Mouse (Mus musculus): ENCODE measurements around the gene Gm21915. TPM values are rescaled to one million over a fixed set of nuclear protein-coding genes. Genes with fewer than 3 reads are reported as not detected.
A peak's percentile ranks its signal among the peaks of the same experiment; 100 is the strongest.

The Gm21915 gene
- polyA plus RNA-seq, 1 experiment from 2014 or later: not detected

DNA sequence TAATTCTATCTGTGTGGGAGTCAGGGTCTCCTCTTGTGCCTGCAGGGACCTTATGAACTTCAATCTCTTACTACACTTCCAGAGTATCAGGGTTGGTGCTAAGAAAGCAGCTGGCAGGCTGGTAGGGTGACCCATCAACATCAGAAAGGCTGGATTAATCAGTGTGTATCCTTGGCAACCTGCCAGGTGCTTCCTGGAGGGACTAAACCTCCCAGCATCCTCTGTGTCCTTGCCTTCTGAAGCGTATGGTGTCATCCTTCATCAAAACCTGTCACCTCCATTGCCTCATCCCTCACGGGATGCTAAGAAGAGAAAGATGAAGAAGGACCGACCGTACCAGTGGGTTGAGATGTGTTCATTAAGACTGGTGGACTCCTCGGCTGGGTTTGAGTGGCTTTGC lies 23.4 kb downstream of the Gm21915 start:
- 59% methylated on average over 5 of the region's 5 CpGs for WGBS
- Histone ChIP-seq H3K4me2 (ENCODE audit: low read depth, low read length) (no peak overlapping the region), H3K27me3 (ENCODE audit: control insufficient read depth, insufficient read depth, low read length) (no peaks in the 10 kb centered on the region), H3K4me1 (ENCODE audit: control insufficient read depth, insufficient read depth, low read length) (peaks cover 8% of the 10 kb centered on the region), H3K9me3 (replicated peaks; ENCODE audit: control insufficient read depth, low read length) (no peaks in the 10 kb centered on the region), H3K9ac (replicated peaks; ENCODE audit: low read length) (no peak overlapping the region), H3K4me3 (ENCODE audit: low read depth, low read length) (no peak overlapping the region), H3K36me3 (replicated peaks; ENCODE audit: control insufficient read depth, insufficient read depth, low read depth, low read length) (no peaks in the 10 kb centered on the region; the same call in 1 of the 2 replicates), H3K27ac (replicated peaks; ENCODE audit: low read depth, low read length) (peak overlapping the region; percentile 16; the same call in 1 of the 2 replicates)
- peak; percentile 8; the same call in 1 of the 2 replicates for ATAC-seq (replicated peaks; ENCODE audit: insufficient number of reproducible peaks, low FRiP score, low TSS enrichment, low read depth)
- no peak for DNase-seq (ENCODE audit: low spot score)

DNA sequence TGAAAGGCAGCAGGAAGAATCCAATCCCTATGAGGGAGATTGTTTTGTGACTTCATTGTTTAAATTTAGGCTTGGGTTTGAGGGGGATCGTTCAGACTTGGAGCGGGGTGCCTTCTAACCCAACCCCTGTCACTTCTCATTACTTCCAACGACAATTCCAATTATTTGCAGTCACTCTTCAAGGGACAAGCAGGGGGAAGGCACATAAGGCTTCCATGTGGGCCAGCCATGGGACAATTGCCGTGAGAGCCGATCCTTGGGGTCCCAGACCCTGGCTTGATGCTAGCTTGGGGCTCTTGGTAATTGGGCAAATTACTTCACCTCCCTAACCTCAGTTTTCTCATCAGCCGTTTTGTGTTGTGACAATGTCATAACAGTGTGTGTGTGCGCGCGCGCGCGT lies 23.9 kb downstream of the Gm21915 start:
- 42% methylated on average over 12 of the region's 12 CpGs for WGBS
- Histone ChIP-seq H3K9ac (replicated peaks; ENCODE audit: low read length) (no peak overlapping the region), H3K27me3 (ENCODE audit: control insufficient read depth, insufficient read depth, low read length) (no peaks in the 10 kb centered on the region), H3K4me2 (ENCODE audit: low read depth, low read length) (no peak overlapping the region), H3K9me3 (replicated peaks; ENCODE audit: control insufficient read depth, low read length) (no peaks in the 10 kb centered on the region), H3K27ac (replicated peaks; ENCODE audit: low read depth, low read length) (peak overlapping the region; percentile 16; the same call in 1 of the 2 replicates), H3K36me3 (replicated peaks; ENCODE audit: control insufficient read depth, insufficient read depth, low read depth, low read length) (no peaks in the 10 kb centered on the region; the same call in 1 of the 2 replicates), H3K4me1 (ENCODE audit: control insufficient read depth, insufficient read depth, low read length) (peaks cover 8% of the 10 kb centered on the region), H3K4me3 (ENCODE audit: low read depth, low read length) (no peak overlapping the region)
- 0 out of 2 replicates have a peak, but pooled peaks have one; percentile 17 for ATAC-seq (replicated peaks; ENCODE audit: insufficient number of reproducible peaks, low FRiP score, low TSS enrichment, low read depth)
- DNase-seq (ENCODE audit: low spot score): peak; percentile 47

DNA sequence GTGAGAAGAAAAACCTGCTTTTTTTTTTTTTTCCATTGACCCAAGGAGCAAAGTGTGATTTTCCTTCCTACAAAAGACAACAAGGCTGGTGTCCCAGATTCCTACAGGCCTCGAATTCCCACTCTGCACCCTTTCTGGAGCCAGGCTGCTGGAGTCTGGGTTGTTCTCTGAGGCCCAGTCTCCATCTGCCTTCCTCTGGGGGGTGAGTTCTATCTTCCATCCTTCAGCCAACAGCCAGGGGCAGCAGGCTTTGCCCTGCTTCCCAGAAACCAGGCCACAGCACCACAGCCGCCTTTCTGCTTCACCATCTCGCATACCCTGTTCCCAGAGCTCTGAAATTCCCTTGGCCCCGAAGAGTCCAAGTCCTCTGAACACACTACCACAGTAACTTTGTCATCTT lies 25.7 kb downstream of the Gm21915 start:
- H3K9ac ChIP-seq (replicated peaks; ENCODE audit: low read length): no peak overlapping the region
- WGBS: 90% methylated on average over 4 of the region's 4 CpGs
- no peaks in the 10 kb centered on the region for H3K9me3 ChIP-seq (replicated peaks; ENCODE audit: control insufficient read depth, low read length)
- peaks cover 8% of the 10 kb centered on the region for H3K4me1 ChIP-seq (ENCODE audit: control insufficient read depth, insufficient read depth, low read length)
- no peaks in the 10 kb centered on the region for H3K27me3 ChIP-seq (ENCODE audit: control insufficient read depth, insufficient read depth, low read length)
- no peak overlapping the region for H3K4me3 ChIP-seq (ENCODE audit: low read depth, low read length)
- no peaks in the 10 kb centered on the region; the same call in 1 of the 2 replicates for H3K36me3 ChIP-seq (replicated peaks; ENCODE audit: control insufficient read depth, insufficient read depth, low read depth, low read length)
- H3K27ac ChIP-seq (replicated peaks; ENCODE audit: low read depth, low read length): no peak overlapping the region
- ATAC-seq (replicated peaks; ENCODE audit: insufficient number of reproducible peaks, low FRiP score, low TSS enrichment, low read depth) (no peak), DNase-seq (ENCODE audit: low spot score) (no peak)
- no peak overlapping the region for H3K4me2 ChIP-seq (ENCODE audit: low read depth, low read length)

DNA sequence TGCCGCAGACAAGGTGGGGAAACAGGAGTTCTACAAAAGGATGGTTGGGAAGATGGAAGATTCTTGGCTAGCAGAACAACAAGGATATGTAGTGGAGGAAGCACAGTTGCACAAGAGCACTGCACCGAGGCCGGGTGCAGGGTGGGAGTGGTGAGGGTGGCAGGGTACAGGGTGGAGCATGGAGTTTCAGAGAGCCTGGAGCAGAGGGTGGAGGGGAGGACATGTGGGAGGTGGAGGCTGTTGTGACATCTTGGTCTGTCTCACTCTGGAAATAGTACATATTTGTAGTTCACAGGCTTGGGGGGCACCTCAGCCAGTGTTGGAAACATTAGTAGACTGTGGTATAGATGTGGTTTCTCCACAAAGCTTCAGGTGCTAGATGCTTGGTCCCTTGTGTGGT lies 28.8 kb downstream of the Gm21915 start:
- Histone ChIP-seq H3K4me2 (ENCODE audit: low read depth, low read length) (no peak overlapping the region), H3K9ac (replicated peaks; ENCODE audit: low read length) (no peak overlapping the region), H3K36me3 (replicated peaks; ENCODE audit: control insufficient read depth, insufficient read depth, low read depth, low read length) (no peaks in the 10 kb centered on the region; the same call in 1 of the 2 replicates), H3K27ac (replicated peaks; ENCODE audit: low read depth, low read length) (no peak overlapping the region), H3K4me1 (ENCODE audit: control insufficient read depth, insufficient read depth, low read length) (peaks cover 2% of the 10 kb centered on the region; the same call in 1 of the 2 replicates), H3K27me3 (ENCODE audit: control insufficient read depth, insufficient read depth, low read length) (no peaks in the 10 kb centered on the region), H3K9me3 (replicated peaks; ENCODE audit: control insufficient read depth, low read length) (no peaks in the 10 kb centered on the region), H3K4me3 (ENCODE audit: low read depth, low read length) (no peak overlapping the region)
- no peak for ATAC-seq (replicated peaks; ENCODE audit: insufficient number of reproducible peaks, low FRiP score, low TSS enrichment, low read depth)
- no peak for DNase-seq (ENCODE audit: low spot score)
- 94% methylated on average over 3 of the region's 3 CpGs for WGBS

- H3K9ac ChIP-seq (replicated peaks; ENCODE audit: low read length): no peak overlapping the region
- H3K27ac ChIP-seq (replicated peaks; ENCODE audit: low read depth, low read length): no peak overlapping the region
- WGBS: 86% methylated on average over 5 of the region's 5 CpGs
- DNase-seq (ENCODE audit: low spot score) (no peak), ATAC-seq (replicated peaks; ENCODE audit: insufficient number of reproducible peaks, low FRiP score, low TSS enrichment, low read depth) (no peak)
- H3K27me3 ChIP-seq (ENCODE audit: control insufficient read depth, insufficient read depth, low read length): no peaks in the 10 kb centered on the region
- H3K9me3 ChIP-seq (replicated peaks; ENCODE audit: control insufficient read depth, low read length): no peaks in the 10 kb centered on the region
- H3K4me1 ChIP-seq (ENCODE audit: control insufficient read depth, insufficient read depth, low read length): no peaks in the 10 kb centered on the region
- H3K4me3 ChIP-seq (ENCODE audit: low read depth, low read length): no peak overlapping the region
- H3K36me3 ChIP-seq (replicated peaks; ENCODE audit: control insufficient read depth, insufficient read depth, low read depth, low read length): no peaks in the 10 kb centered on the region; the same call in 1 of the 2 replicates
- no peak overlapping the region for H3K4me2 ChIP-seq (ENCODE audit: low read depth, low read length)
Observed at GRCm38 (mm10) chr9:40700253-40700652, 29.8 kb downstream of the Gm21915 start.

DNA sequence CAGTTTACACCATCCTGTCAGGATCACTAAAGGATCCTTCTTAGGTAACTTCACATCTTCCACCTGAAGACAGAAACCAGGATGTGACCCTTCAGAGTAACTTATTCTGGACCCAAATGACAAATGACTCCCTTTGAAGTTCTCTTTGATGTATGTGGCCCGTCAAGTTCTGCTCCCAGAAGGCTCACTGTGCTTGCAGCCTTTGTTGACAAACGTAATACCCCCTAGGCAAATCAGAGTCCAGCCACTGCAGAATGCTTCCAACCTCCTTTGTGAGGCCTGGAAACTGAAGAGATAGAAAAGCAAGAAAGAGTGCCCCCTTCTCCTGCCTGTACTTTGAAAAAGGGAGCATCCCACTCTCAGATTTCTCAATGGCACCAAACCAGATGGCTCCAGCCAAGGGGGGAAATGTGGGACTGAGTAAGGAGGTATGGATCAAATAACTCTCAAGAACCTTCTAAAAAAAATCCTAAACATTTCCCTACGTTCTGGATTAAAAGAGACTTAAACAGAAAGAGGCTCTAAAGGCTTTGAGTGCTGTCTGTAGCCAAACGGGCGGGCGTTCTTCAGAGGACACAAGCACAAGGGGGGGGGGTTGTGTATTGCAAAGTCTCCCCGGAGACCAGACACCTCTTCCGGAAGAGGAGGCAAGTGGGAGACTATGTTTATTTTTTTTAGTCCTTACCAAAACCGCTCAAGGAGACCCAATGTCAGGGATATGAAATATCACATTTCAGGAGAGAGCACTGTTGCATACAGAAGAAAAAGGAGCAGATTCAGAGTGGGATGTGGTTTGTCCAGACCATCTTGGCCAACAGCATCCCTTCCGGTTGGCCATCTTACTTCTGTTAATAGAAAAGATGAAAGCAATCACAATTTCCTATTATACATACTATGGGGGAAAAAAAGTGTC lies 34.2 kb downstream of the Gm21915 start:
- Histone ChIP-seq H3K27me3 (ENCODE audit: control insufficient read depth, insufficient read depth, low read length) (no peaks in the 10 kb centered on the region), H3K4me2 (ENCODE audit: low read depth, low read length) (no peak overlapping the region), H3K27ac (replicated peaks; ENCODE audit: low read depth, low read length) (no peak overlapping the region), H3K9ac (replicated peaks; ENCODE audit: low read length) (no peak overlapping the region), H3K9me3 (replicated peaks; ENCODE audit: control insufficient read depth, low read length) (no peaks in the 10 kb centered on the region), H3K36me3 (replicated peaks; ENCODE audit: control insufficient read depth, insufficient read depth, low read depth, low read length) (no peaks in the 10 kb centered on the region), H3K4me1 (ENCODE audit: control insufficient read depth, insufficient read depth, low read length) (no peaks in the 10 kb centered on the region), H3K4me3 (ENCODE audit: low read depth, low read length) (no peak overlapping the region)
- ATAC-seq (replicated peaks; ENCODE audit: insufficient number of reproducible peaks, low FRiP score, low TSS enrichment, low read depth) (no peak), DNase-seq (ENCODE audit: low spot score) (peak; percentile 50)
- 32% methylated on average over 10 of the region's 10 CpGs for WGBS

DNA sequence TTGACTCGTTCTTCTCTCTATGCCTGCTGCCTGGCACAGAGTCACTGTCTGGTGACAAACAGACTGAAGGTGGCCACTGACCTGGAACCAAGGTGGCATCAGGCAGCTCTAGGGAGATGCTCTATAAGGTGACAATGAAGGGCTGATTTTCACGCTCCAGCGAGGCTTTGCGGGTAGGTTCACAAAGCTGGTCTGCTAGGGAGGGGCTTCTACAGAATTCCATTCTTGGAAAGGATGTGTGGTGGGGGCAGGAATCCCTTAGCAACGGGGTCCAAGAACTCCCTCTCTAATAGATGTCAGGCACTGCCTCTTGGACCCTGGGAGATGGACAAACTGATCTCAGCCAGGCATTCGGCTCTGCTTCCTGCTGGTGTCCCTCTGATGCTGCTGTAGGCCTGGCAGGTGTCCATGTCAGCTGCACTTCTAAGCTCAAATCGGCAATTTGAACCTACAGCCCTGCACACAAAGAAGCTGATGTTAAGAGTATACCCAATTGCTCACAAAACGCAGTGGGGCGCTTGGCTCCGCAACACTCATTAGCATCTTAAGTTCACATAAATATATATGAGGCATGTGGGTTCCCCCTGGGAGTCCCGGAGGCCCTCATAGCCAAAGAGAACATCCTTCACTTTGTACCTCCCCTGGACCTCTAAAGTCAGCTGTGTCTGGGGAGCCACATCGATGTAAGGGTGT lies 38.2 kb downstream of the Gm21915 start:
- no peaks in the 10 kb centered on the region for H3K27me3 ChIP-seq (ENCODE audit: control insufficient read depth, insufficient read depth, low read length)
- 69% methylated on average over 12 of the region's 12 CpGs for WGBS
- no peak overlapping the region for H3K9ac ChIP-seq (replicated peaks; ENCODE audit: low read length)
- DNase-seq (ENCODE audit: low spot score): no peak
- H3K4me3 ChIP-seq (ENCODE audit: low read depth, low read length): no peak overlapping the region
- no peaks in the 10 kb centered on the region for H3K36me3 ChIP-seq (replicated peaks; ENCODE audit: control insufficient read depth, insufficient read depth, low read depth, low read length)
- H3K27ac ChIP-seq (replicated peaks; ENCODE audit: low read depth, low read length): no peak overlapping the region
- no peak overlapping the region for H3K4me2 ChIP-seq (ENCODE audit: low read depth, low read length)
- ATAC-seq (replicated peaks; ENCODE audit: insufficient number of reproducible peaks, low FRiP score, low TSS enrichment, low read depth): no peak; the same call in 1 of the 2 replicates
- H3K9me3 ChIP-seq (replicated peaks; ENCODE audit: control insufficient read depth, low read length): no peaks in the 10 kb centered on the region
- H3K4me1 ChIP-seq (ENCODE audit: control insufficient read depth, insufficient read depth, low read length): no peaks in the 10 kb centered on the region

DNA sequence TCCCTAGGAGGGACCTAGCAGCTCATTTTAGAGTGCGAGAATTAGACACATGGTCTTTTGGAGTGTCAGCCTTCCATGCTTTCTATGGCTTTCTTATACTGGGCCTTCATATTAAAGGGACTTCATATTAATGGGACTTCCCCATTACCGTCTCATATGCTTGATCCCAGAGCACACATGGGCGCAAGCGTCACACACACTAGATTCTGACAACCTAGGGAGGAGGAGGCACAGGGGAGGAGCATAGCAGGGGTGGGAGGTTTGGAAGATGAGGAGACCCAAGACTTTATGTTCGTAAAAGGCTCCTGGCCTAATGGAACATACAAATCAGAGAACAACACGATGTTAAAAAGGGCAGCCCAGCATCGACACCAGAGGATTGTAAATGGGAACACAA lies 38.7 kb downstream of the Gm21915 start:
- no peaks in the 10 kb centered on the region for H3K27me3 ChIP-seq (ENCODE audit: control insufficient read depth, insufficient read depth, low read length)
- H3K27ac ChIP-seq (replicated peaks; ENCODE audit: low read depth, low read length): no peak overlapping the region
- no peaks in the 10 kb centered on the region for H3K9me3 ChIP-seq (replicated peaks; ENCODE audit: control insufficient read depth, low read length)
- DNase-seq (ENCODE audit: low spot score): no peak
- no peak overlapping the region for H3K4me2 ChIP-seq (ENCODE audit: low read depth, low read length)
- H3K9ac ChIP-seq (replicated peaks; ENCODE audit: low read length): no peak overlapping the region
- ATAC-seq (replicated peaks; ENCODE audit: insufficient number of reproducible peaks, low FRiP score, low TSS enrichment, low read depth): no peak
- H3K36me3 ChIP-seq (replicated peaks; ENCODE audit: control insufficient read depth, insufficient read depth, low read depth, low read length): no peaks in the 10 kb centered on the region
- 79% methylated on average over 7 of the region's 7 CpGs for WGBS
- no peak overlapping the region for H3K4me3 ChIP-seq (ENCODE audit: low read depth, low read length)
- H3K4me1 ChIP-seq (ENCODE audit: control insufficient read depth, insufficient read depth, low read length): no peaks in the 10 kb centered on the region

Data from embryonic facial prominence, embryonic 11.5 days (tissue).